Mouse (Mus musculus) liver, embryonic 15.5 days (tissue): ENCODE results near the gene Xylt1. TPM values are rescaled to one million over a fixed set of nuclear protein-coding genes. Genes with fewer than 3 reads are reported as not detected.

Source experiments
- ATAC-seq: fragments of 200-750 bp; cut with Nextera tagmentation; 2 replicates; pipeline ENCODE4 v1.8.0; 2017; ENCODE audit warnings: moderate number of reproducible peaks, mild to moderate bottlenecking, moderate library complexity; ENCODE audit not compliant: insufficient read depth
- H3K27ac ChIP-seq: fragments of 300-500 bp; sonication (generic); replicated peaks from 2 replicates; pipeline ENCODE4 v1.5.1; 2015; ENCODE audit warnings: mild to moderate bottlenecking, inconsistent platforms
- H3K27me3 ChIP-seq: fragments of 300-500 bp; sonication (generic); 2 replicates; pipeline ENCODE4 v1.6.1; 2015; ENCODE audit warnings: mild to moderate bottlenecking, inconsistent platforms
- H3K36me3 ChIP-seq: fragments of 300-500 bp; sonication (generic); replicated peaks from 2 replicates; pipeline ENCODE4 v1.6.1; 2015; ENCODE audit warnings: moderate library complexity, mild to moderate bottlenecking, inconsistent platforms
- H3K4me1 ChIP-seq: fragments of 300-500 bp; sonication (generic); replicated peaks from 2 replicates; pipeline ENCODE4 v1.6.1; 2015; ENCODE audit warnings: inconsistent platforms
- H3K4me2 ChIP-seq: fragments of 300-500 bp; sonication (generic); 2 replicates; pipeline ENCODE4 v1.6.1; 2015; ENCODE audit warnings: moderate library complexity, mild to moderate bottlenecking, inconsistent platforms
- H3K4me3 ChIP-seq: fragments of 300-500 bp; sonication (generic); replicated peaks from 2 replicates; pipeline ENCODE4 v1.5.1; 2015; ENCODE audit warnings: mild to moderate bottlenecking, inconsistent platforms
- H3K9ac ChIP-seq: fragments of 300-500 bp; sonication (generic); 2 replicates; pipeline ENCODE4 v1.6.1; 2015; ENCODE audit warnings: moderate library complexity, mild to moderate bottlenecking, inconsistent platforms
- H3K9me3 ChIP-seq: fragments of 300-500 bp; sonication (generic); replicated peaks from 2 replicates; pipeline ENCODE4 v1.6.1; 2016; ENCODE audit warnings: inconsistent platforms
- WGBS: fragments of 180-500 bp; shearing (Covaris S2); methylation state at CpG from one replicate; pipeline ENCODE4 v1.1.7; 2015; ENCODE audit warnings: mixed read lengths; ENCODE audit not compliant: insufficient replicate concordance; 5-methylcytosine and 5-hydroxymethylcytosine counted together
- polyA plus RNA-seq: library from polyadenylated mRNA; unstranded; fragments of >200 nt; fragmentation: Nextera tagmentation; extraction: Ambion mirVana; gene quantifications from 2 replicates; pipeline ENCODE4 v1.2.1, GENCODE M21; 2015

Xylt1 gene
- polyA plus RNA-seq, 1 experiment from 2014 or later = 0.24 TPM

DNA sequence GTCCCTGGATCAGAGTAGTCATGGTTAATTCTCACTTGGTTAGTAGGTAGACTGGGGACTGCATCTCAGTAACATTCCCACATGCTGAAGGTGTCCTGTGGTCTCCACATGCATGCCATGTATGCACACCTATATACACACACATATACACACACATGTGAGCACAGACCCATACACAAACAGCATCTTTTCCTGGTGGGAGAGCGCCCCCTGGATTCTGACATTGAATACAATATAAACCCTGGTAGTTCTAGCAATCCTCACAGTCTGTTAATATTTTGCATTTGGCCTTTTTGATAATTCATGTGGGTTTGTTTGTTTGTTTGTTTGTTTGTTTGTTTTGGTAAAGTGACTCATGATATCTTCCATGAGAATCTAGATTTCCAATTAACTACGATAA lies 242.0 kb downstream of the Xylt1 start:
- Histone ChIP-seq H3K27me3 (no peaks in the 10 kb centered on the region), H3K27ac (no peak overlapping the region), H3K9me3 (no peaks in the 10 kb centered on the region), H3K36me3 (no peaks in the 10 kb centered on the region), H3K4me1 (no peaks in the 10 kb centered on the region), H3K4me3 (no peak overlapping the region), H3K9ac (no peak overlapping the region), H3K4me2 (no peak overlapping the region)
- WGBS = 68% methylated on average over 2 of the region's 2 CpGs
- no peak for ATAC-seq

DNA sequence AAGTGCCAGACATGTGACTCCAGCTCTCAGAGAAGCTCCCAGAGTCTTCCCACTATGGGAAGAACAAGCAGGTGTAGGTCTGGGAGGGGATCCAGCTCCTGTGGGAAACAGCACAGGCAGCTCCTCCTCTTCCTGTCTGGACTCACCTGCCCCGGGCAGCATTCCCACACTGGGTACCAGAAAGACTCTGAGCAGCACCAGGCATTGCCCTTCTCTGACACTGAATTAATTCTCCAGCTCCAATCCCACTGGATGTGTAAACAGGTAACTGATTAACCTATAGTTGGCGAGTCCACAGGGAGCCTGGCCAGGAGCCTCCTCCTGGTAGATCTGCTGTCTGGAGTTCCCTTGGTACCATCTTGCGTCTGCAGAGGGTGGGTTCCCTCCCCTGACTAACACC lies 248.0 kb downstream of the Xylt1 start:
- no peak overlapping the region for H3K27ac ChIP-seq
- 50% methylated on average over 3 of the region's 3 CpGs for WGBS
- no peak for ATAC-seq

DNA sequence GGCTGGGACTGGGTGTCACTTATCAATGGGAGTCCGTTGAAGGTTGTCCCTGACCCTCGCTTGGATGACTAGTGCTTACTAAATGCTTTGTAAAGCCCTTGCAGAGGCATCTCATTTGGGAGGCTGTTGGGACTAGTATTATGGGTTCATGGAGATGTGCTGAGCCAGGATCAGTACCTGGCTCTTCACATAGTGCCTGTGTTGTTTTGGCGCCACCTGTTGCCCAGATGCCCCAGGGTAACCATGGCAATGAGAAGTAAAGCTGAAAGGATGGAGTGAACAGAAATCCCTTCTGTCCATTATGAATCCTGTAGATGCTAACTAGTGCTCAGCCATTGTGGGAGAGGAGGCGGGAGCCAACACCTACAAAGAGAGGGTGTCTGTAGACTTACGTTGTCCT lies 249.9 kb downstream of the Xylt1 start:
- Histone ChIP-seq H3K36me3 (no peaks in the 10 kb centered on the region), H3K4me2 (no peak overlapping the region), H3K27ac (no peak overlapping the region), H3K27me3 (no peaks in the 10 kb centered on the region), H3K4me3 (no peak overlapping the region), H3K9ac (no peak overlapping the region), H3K9me3 (no peaks in the 10 kb centered on the region), H3K4me1 (no peaks in the 10 kb centered on the region)
- no peak for ATAC-seq
- WGBS = 53% methylated on average over 5 of the region's 5 CpGs

More for the DNA sequence above, 248.0 kb downstream of the Xylt1 start:
- Histone ChIP-seq H3K27me3 (no peaks in the 10 kb centered on the region), H3K9me3 (no peaks in the 10 kb centered on the region), H3K4me3 (no peak overlapping the region), H3K4me1 (no peaks in the 10 kb centered on the region), H3K9ac (no peak overlapping the region), H3K36me3 (no peaks in the 10 kb centered on the region), H3K4me2 (no peak overlapping the region)

DNA sequence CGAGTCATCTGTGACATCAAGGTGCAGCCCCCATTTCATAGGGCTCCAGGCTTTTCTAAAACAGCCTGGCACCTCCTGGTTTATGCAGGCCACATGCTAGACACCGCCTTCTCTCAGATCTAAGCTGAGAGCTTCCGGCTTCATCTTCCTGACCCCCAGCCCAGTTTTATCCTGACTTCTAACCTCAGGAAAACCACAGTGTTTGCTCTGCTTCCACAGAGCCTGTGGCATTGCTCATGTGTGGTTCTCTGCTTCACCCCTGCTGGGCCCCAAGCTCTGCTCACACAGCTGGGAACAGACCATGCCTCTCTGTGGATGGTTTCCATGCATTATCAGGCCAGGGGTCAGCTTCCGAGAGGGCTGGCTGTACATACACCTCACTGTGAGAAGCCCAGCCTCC lies 254.8 kb downstream of the Xylt1 start:
- Histone ChIP-seq H3K27ac (no peak overlapping the region), H3K4me1 (no peaks in the 10 kb centered on the region), H3K4me2 (no peak overlapping the region), H3K9ac (no peak overlapping the region), H3K9me3 (no peaks in the 10 kb centered on the region), H3K36me3 (no peaks in the 10 kb centered on the region), H3K4me3 (no peak overlapping the region), H3K27me3 (no peaks in the 10 kb centered on the region)
- ATAC-seq = no peak
- WGBS = 27% methylated on average over 4 of the region's 4 CpGs

DNA sequence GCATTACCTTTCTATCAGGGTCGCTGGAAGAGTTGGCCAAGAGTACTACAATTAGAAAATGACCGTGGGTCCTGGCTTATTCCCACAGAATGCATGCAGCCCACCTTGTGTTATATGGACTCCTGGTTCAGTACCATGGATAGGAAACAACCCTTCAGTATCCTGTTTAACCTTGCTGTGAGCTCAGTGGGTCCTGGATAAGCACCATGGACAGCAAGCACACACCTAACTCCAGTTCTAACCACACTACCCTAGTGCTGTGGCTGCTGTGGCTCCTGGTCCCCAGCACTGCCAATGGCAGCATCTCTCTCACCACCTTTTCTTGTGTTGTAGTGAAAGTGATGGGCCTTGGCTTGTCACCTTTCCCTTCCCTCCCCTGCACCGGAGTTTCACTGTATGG lies 255.9 kb downstream of the Xylt1 start:
- Histone ChIP-seq H3K27me3 (no peaks in the 10 kb centered on the region), H3K4me1 (no peaks in the 10 kb centered on the region), H3K9me3 (no peaks in the 10 kb centered on the region), H3K9ac (no peak overlapping the region), H3K4me2 (no peak overlapping the region), H3K36me3 (no peaks in the 10 kb centered on the region), H3K4me3 (no peak overlapping the region), H3K27ac (no peak overlapping the region)
- no peak for ATAC-seq
- 55% methylated on average over 3 of the region's 3 CpGs for WGBS

DNA sequence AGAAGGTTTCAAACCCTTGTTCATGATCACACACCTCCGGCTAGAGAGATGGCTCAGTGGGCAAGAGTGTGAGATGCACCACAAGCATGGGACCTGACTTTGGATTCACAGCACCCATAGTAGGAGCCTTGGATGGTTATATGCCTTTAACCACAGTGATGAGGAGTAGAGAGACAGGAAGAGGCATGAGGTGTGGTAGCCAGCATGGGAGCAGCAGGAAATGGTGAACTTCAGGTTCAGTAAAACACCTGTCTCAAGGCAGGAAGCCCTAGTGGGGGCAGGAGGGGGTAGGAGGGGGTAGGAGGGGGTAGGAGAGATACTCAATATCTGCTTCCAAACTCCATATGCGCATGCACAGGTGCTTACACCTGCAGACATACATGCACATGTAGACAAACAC lies 257.2 kb downstream of the Xylt1 start:
- no peaks in the 10 kb centered on the region for H3K36me3 ChIP-seq
- no peaks in the 10 kb centered on the region for H3K9me3 ChIP-seq
- no peak overlapping the region for H3K9ac ChIP-seq
- no peak overlapping the region for H3K27ac ChIP-seq
- no peak for ATAC-seq
- no peaks in the 10 kb centered on the region for H3K27me3 ChIP-seq
- WGBS = 63% methylated on average over 2 of the region's 2 CpGs
- no peak overlapping the region for H3K4me2 ChIP-seq
- no peaks in the 10 kb centered on the region for H3K4me1 ChIP-seq
- no peak overlapping the region for H3K4me3 ChIP-seq

DNA sequence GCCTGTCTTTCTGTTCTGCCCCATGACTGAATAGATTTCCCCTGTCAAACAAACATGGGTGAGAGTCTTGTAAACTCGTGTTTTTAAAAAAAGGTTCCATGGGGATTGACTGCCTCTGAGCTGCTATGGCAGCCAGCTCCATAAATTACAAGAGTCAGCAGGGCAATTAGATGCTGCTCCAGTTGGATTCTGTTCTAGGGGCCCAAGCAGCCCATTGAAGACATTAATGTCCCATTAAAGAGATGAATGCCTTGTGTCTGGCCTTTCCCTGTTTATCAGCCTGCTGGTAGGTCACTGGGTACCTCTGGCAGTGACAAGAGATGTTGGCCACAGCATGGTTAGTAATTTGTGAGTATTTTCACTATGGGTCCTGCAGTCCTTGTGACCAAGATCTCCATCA lies 271.9 kb downstream of the Xylt1 start:
- H3K27ac ChIP-seq = no peak overlapping the region
- H3K9ac ChIP-seq = no peak overlapping the region
- H3K4me1 ChIP-seq = no peaks in the 10 kb centered on the region
- no peaks in the 10 kb centered on the region for H3K9me3 ChIP-seq
- H3K27me3 ChIP-seq = no peaks in the 10 kb centered on the region
- 44% methylated on average over 1 of the region's 1 CpGs for WGBS
- no peak for ATAC-seq
- no peak overlapping the region for H3K4me2 ChIP-seq
- no peak overlapping the region for H3K4me3 ChIP-seq
- no peaks in the 10 kb centered on the region for H3K36me3 ChIP-seq

DNA sequence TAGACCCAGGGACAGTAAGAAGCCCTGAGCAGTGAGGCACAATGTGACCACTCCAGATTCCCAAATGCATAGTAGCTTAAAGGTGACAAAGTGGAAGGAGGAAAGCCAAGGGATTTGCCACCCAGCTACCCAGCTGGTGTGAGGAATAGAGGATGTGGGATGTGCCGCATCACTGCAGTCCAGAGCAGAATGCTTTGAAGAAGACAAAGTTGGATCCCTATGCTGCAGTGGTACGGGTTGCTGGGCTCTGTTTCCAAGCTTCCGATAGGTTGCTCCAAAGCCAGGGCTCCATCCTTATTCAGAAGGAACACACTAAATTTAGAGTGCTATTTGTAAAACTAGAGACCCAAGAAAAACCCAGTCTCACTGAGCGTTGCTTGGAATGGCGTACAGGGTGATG lies 275.0 kb downstream of the Xylt1 start:
- WGBS = 73% methylated on average over 5 of the region's 5 CpGs
- Histone ChIP-seq H3K27me3 (no peaks in the 10 kb centered on the region), H3K9ac (no peak overlapping the region), H3K9me3 (no peaks in the 10 kb centered on the region), H3K36me3 (no peaks in the 10 kb centered on the region), H3K4me3 (no peak overlapping the region), H3K4me2 (no peak overlapping the region), H3K27ac (no peak overlapping the region), H3K4me1 (no peaks in the 10 kb centered on the region)
- no peak for ATAC-seq

DNA sequence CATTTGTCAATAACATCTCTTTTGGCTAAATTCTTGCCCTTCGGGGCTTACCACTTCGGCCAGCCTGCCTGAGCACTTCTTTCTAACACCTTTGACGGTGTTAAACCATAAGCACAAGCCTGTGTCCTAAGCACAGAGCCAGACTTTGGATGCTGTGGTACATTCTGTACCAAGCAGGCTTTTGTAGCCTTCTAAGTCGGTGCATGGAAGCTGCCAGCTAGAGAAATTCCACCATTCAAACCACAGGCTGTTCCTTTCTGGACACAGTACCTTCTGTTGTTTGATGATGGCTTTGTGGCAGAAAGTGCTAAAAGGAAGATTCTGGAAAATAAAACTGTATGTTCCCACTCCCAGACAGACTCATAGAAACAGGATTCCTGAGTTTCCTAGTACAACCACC lies 277.4 kb downstream of the Xylt1 start:
- H3K4me1 ChIP-seq = no peaks in the 10 kb centered on the region
- H3K36me3 ChIP-seq = no peaks in the 10 kb centered on the region
- WGBS = 79% methylated on average over 4 of the region's 4 CpGs
- no peak overlapping the region for H3K27ac ChIP-seq
- no peak for ATAC-seq
- no peak overlapping the region for H3K9ac ChIP-seq
- no peaks in the 10 kb centered on the region for H3K9me3 ChIP-seq
- H3K4me3 ChIP-seq = no peak overlapping the region
- H3K4me2 ChIP-seq = no peak overlapping the region
- no peaks in the 10 kb centered on the region for H3K27me3 ChIP-seq

DNA sequence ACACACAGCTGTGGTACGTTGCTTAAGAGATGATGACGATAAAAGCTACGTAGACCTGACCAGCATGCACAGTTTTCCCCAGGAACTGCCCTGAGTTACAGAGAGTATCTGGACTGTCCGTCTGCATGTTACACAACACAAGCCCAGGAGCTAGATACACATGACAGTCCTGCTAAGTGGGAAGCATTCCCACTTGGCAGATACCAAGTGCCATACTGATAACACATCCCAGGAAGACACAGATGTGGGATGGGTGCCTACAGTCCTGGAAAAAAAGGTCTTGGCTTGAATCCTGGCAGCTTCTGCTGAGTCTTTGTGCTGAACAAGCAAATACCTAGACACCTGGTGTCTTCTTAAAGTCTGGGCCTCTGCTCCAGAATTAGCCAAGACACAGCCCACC lies 278.0 kb downstream of the Xylt1 start:
- H3K27me3 ChIP-seq = no peaks in the 10 kb centered on the region

DNA sequence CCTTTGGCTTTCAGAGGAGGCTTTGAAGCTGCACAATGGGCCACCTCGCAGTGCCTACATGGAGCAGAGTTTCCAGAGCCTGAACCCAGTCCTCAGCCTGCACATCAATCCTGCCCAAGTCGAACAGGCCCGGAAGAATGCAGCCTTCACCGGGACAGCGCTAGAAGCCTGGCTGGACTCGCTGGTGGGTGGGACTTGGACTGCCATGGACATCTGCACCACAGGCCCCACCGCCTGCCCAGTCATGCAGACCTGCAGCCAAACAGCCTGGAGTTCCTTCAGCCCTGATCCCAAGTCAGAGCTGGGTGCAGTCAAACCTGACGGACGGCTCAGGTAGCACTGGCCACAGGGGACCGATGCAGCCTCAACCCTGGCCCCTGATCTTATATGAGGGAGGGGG lies 286.5 kb downstream of the Xylt1 start:
- Histone ChIP-seq H3K4me2 (no peak overlapping the region), H3K9ac (no peak overlapping the region), H3K4me1 (no peaks in the 10 kb centered on the region), H3K36me3 (no peaks in the 10 kb centered on the region), H3K27me3 (no peaks in the 10 kb centered on the region), H3K9me3 (no peaks in the 10 kb centered on the region), H3K4me3 (no peak overlapping the region), H3K27ac (no peak overlapping the region)
- no peak for ATAC-seq
- 84% methylated on average over 10 of the region's 10 CpGs for WGBS

More for the DNA sequence above, 278.0 kb downstream of the Xylt1 start:
- WGBS = 68% methylated on average over 4 of the region's 4 CpGs
- Histone ChIP-seq H3K4me1 (no peaks in the 10 kb centered on the region), H3K4me2 (no peak overlapping the region), H3K4me3 (no peak overlapping the region), H3K9ac (no peak overlapping the region), H3K9me3 (no peaks in the 10 kb centered on the region), H3K36me3 (no peaks in the 10 kb centered on the region), H3K27ac (no peak overlapping the region)
- no peak for ATAC-seq

DNA sequence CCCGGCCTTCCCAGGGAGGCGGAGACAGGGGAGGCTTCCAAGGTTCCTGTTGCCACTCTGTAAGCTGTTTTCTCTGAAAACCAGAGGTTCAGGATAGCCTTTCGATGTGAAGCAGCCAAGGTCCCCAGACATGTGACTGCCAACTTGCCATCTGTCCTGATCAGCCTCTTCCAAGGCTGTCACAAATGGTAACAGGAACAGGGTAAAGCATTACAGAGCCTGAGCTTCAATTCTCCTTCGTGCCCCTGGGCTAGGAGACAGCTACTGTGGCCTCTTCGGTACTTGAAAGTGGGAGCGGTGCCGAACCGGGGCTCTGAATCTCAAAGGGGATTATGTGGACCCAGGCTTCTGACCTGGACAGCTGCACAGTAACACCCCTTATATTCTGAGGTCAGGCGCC lies 287.4 kb downstream of the Xylt1 start:
- WGBS = 73% methylated on average over 9 of the region's 9 CpGs
- H3K27ac ChIP-seq = no peak overlapping the region
- no peaks in the 10 kb centered on the region for H3K4me1 ChIP-seq
- no peak overlapping the region for H3K4me2 ChIP-seq
- ATAC-seq = no peak
- no peaks in the 10 kb centered on the region for H3K9me3 ChIP-seq
- H3K27me3 ChIP-seq = no peaks in the 10 kb centered on the region
- H3K4me3 ChIP-seq = no peak overlapping the region
- H3K9ac ChIP-seq = no peak overlapping the region
- H3K36me3 ChIP-seq = no peaks in the 10 kb centered on the region
